Mouse (Mus musculus) liver, embryonic 14 days (tissue): ENCODE measurements around the gene Nlrp14. TPM values are rescaled to one million over a fixed set of nuclear protein-coding genes. Genes with fewer than 3 reads are reported as not detected.

Experiments used
- polyA plus RNA-seq: library from polyadenylated mRNA; depleted of rRNA; stranded (reverse); fragments of >200 nt; gene quantifications from 2 replicates; pipeline ENCODE4 v1.2.3, GENCODE M21; 2012; rRNA removed

Gene Nlrp14
- polyA plus RNA-seq = not detected in 2 replicates

GRCm38 (mm10) chr7:107166690-107167089, at the start of gene Nlrp14:
Gene Nlrp14, plus strand, starts transcription at chr7:107166990.

DNA sequence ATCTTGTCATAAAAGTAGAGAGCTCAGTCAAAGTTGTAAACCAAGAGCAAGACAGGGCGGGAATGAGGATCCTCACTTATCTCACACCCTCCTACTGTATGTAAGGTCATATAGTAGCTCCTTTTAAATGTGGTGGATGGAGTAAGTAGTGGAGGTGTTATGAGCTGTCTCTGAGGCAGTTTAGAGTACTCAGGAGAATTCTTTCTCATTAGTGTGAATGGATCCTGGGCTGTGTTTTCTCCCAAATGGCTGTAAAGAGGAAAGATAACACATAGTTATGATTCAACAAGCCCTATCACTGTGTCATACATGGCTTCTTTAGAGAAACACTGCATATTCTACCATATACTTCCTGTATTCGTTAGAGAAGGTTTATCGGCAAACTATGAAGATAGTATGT, 35.8 kb upstream of the Nlrp14 start, which contains the start of gene Olfr715:
Gene Olfr715, minus strand, starts transcription at position 101 of the 400 bp plus-strand sequence.

GRCm38 (mm10) chr7:107138027-107138426, 28.8 kb upstream of the Nlrp14 start, which contains the start of gene Olfr716:
Gene Olfr716, plus strand, starts transcription at chr7:107138327.

DNA sequence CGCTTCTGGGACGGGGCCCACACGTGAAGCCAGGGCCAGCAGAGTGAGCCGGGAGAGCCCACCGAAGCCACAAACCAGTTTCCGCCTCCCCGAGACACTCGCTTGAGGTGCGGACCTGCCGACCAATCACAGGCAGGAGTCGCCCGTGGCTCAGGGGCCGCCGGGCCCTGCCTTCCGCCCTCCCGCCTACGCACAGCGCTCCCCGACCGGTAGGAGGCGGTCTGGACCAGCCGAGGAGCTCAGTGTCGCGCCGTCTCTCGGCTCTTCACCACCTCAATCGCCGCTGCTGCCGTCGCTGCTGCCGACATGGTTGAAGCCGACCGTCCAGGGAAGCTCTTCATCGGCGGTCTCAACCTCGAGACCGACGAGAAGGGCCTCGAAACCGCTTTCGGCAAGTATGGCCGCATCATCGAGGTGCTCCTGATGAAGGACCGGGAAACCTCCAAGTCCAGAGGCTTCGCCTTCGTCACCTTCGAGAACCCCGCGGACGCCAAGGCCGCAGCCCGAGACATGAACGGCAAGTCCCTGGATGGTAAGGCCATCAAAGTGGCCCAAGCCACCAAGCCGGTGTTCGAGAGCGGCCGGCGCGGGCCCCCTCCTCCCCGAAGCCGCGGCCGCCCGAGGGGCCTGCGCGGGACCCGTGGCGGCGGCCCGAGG, 42.5 kb downstream of the Nlrp14 start, which contains the start of gene Rbmxl2:
Gene Rbmxl2, plus strand, starts transcription at position 242 of the 657 bp plus-strand sequence.

Other genes with a start within 250 kb of the Nlrp14 start
- not detected in 2 replicates for gene Olfr709-ps1, start 234.8 kb upstream of the Nlrp14 start, polyA plus RNA-seq
- gene Olfr710, start 218.7 kb upstream of the Nlrp14 start, polyA plus RNA-seq = not detected in 2 replicates
- not detected in 2 replicates for gene Olfr6, start 203.1 kb upstream of the Nlrp14 start, polyA plus RNA-seq
- gene Olfr711, start 191.5 kb upstream of the Nlrp14 start, polyA plus RNA-seq = not detected in 2 replicates
- gene Olfr2, start 160.9 kb upstream of the Nlrp14 start, polyA plus RNA-seq = not detected in 2 replicates
- not detected in 2 replicates for gene Olfr713, start 135.8 kb upstream of the Nlrp14 start, polyA plus RNA-seq
- gene Olfr714, start 96.0 kb upstream of the Nlrp14 start, polyA plus RNA-seq = not detected in 2 replicates
- not detected in 2 replicates for gene Olfr17, start 73.8 kb upstream of the Nlrp14 start, polyA plus RNA-seq
- gene Olfr715b, start 56.6 kb upstream of the Nlrp14 start, polyA plus RNA-seq = not detected in 2 replicates
- gene Olfr715, start 35.9 kb upstream of the Nlrp14 start, polyA plus RNA-seq = not detected in 2 replicates
- not detected in 2 replicates for gene Olfr716, start 28.7 kb upstream of the Nlrp14 start, polyA plus RNA-seq
- not detected in 2 replicates for gene Rbmxl2, start 42.5 kb downstream of the Nlrp14 start, polyA plus RNA-seq
- gene Syt9, start 203.7 kb downstream of the Nlrp14 start, polyA plus RNA-seq = 0.16 and 0.17 TPM in 2 replicates